Mouse (Mus musculus) colon, adult 2 months (tissue): ENCODE results near the gene Sema4c. TPM values are rescaled to one million over a fixed set of nuclear protein-coding genes. Genes with fewer than 3 reads are reported as not detected.

ENCODE experiments used
- polyA plus RNA-seq: library from polyadenylated mRNA; depleted of rRNA; stranded (reverse); fragments of >200 nt; gene quantifications from 2 replicates; pipeline ENCODE4 v1.2.3, GENCODE M21; 2012; rRNA removed

Gene Sema4c
- polyA plus RNA-seq = 11.5 and 11.7 TPM in 2 replicates

GRCm38 (mm10) chr1:36558031-36558993 lies at the start of gene Sema4c:
Sema4c (minus strand) TSS chr1:36558349.

GRCm38 (mm10) chr1:36546888-36547471 lies 11.2 kb downstream of the Sema4c start, which contains the start of gene Ankrd39:
Ankrd39 (minus strand) TSS chr1:36547445.

GRCm38 (mm10) chr1:36539186-36539585 lies 19.0 kb downstream of the Sema4c start, which contains the start of gene Gm42417:
Gm42417 (minus strand) TSS chr1:36539429.

GRCm38 (mm10) chr1:36536783-36537182 lies 21.4 kb downstream of the Sema4c start, which contains the start of gene Ankrd23:
Ankrd23 (minus strand) TSS chr1:36536883.

GRCm38 (mm10) chr1:36511289-36512021 lies 46.7 kb downstream of the Sema4c start, which contains the start of gene Cnnm3:
Cnnm3 (plus strand) TSS chr1:36511867.

Other genes starting within 250 kb of the Sema4c start
- 43.8 and 55.9 TPM in 2 replicates for gene Kansl3, start 189.2 kb downstream of the Sema4c start, polyA plus RNA-seq
- gene Fer1l5, start 186.1 kb downstream of the Sema4c start, polyA plus RNA-seq = not detected in 2 replicates
- gene Lman2l, start 113.1 kb downstream of the Sema4c start, polyA plus RNA-seq = 8.3 and 9.2 TPM in 2 replicates
- 209 and 224 TPM in 2 replicates for gene Cnnm4, start 86.7 kb downstream of the Sema4c start, polyA plus RNA-seq
- 30.6 and 31.2 TPM in 2 replicates for gene Cnnm3, start 46.5 kb downstream of the Sema4c start, polyA plus RNA-seq
- 14.0 and 16.0 TPM in 2 replicates for gene Ankrd23, start 21.5 kb downstream of the Sema4c start, polyA plus RNA-seq
- not detected in 2 replicates for gene Gm42417, start 18.9 kb downstream of the Sema4c start, polyA plus RNA-seq
- 23.2 and 24.1 TPM in 2 replicates for gene Ankrd39, start 10.9 kb downstream of the Sema4c start, polyA plus RNA-seq
- gene Fam178b, start 124.8 kb upstream of the Sema4c start, polyA plus RNA-seq = 1.5 and 1.8 TPM in 2 replicates
- gene Cox5b, start 133.1 kb upstream of the Sema4c start, polyA plus RNA-seq = 927 and 1,094 TPM in 2 replicates
- not detected in 2 replicates for gene 4933424G06Rik, start 151.8 kb upstream of the Sema4c start, polyA plus RNA-seq
- gene Actr1b, start 156.1 kb upstream of the Sema4c start, polyA plus RNA-seq = 181 and 201 TPM in 2 replicates
- gene Zap70, start 203.4 kb upstream of the Sema4c start, polyA plus RNA-seq = 2.6 and 3.7 TPM in 2 replicates